Mouse (Mus musculus) erythroblast, embryonic 14.5 days (primary cell): ENCODE results near the gene Fbxo46. TPM values are rescaled to one million over a fixed set of nuclear protein-coding genes. Genes with fewer than 3 reads are reported as not detected.

Source experiments
- H3K27me3 ChIP-seq: 2 replicates; pipeline ENCODE4 v1.6.1; 2012; ENCODE audit warnings: inconsistent platforms; ENCODE audit not compliant: control insufficient read depth
- H3K36me3 ChIP-seq: 2 replicates; pipeline ENCODE4 v1.6.1; 2012; ENCODE audit warnings: mild to moderate bottlenecking, inconsistent platforms; ENCODE audit not compliant: control insufficient read depth
- H3K4me1 ChIP-seq: 2 replicates; pipeline ENCODE4 v1.6.1; 2012; ENCODE audit warnings: inconsistent platforms; ENCODE audit not compliant: control insufficient read depth
- H3K4me3 ChIP-seq: replicated peaks from 2 replicates; pipeline ENCODE3; 2012; ENCODE audit warnings: moderate library complexity, mild to moderate bottlenecking, inconsistent platforms
- H3K9me3 ChIP-seq: 2 replicates; pipeline ENCODE4 v1.6.1; 2012; ENCODE audit warnings: low read length, inconsistent platforms, mixed read lengths; ENCODE audit not compliant: control insufficient read depth
- GATA1 ChIP-seq: IDR thresholded peaks from 2 replicates; pipeline ENCODE4 v1.6.1; 2012; ENCODE audit warnings: low read length, inconsistent platforms, mixed read lengths
- TAL1 ChIP-seq: IDR thresholded peaks from 3 replicates; pipeline ENCODE4 v1.6.1; 2012; ENCODE audit warnings: low read length, inconsistent platforms, mixed read lengths
- polyA plus RNA-seq: library from polyadenylated mRNA; stranded (reverse); fragments of >175 nt; gene quantifications from 2 replicates; pipeline ENCODE4 v1.2.3, GENCODE M21; 2012

The Fbxo46 gene
- polyA plus RNA-seq, 1 experiment = 1.9 TPM

DNA sequence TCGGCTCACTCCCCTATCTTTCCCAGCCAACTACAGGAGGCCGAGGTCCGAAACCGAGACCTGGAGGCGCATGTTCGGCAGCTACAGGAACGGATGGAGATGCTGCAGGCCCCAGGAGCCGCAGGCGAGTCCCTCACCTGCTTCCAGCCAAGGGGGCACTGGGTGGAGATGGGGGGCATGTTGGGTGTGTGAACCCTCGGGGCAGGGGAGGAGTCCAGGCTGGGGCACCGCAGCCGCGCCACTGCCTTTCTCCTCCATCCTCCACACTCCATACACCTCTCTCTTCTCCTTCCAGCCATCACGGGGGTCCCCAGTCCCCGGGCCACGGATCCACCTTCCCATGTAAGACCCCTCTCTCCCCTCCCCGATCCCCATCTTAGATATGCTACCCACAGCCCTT lies 27.7 kb upstream of the Fbxo46 start:
- peaks cover 45% of the 10 kb centered on the region for H3K27me3 ChIP-seq
- H3K36me3 ChIP-seq = peaks cover 14% of the 10 kb centered on the region
- peaks cover 69% of the 10 kb centered on the region for H3K4me1 ChIP-seq
- no peaks in the 10 kb centered on the region for H3K9me3 ChIP-seq
- TF ChIP-seq GATA1 (no peak), TAL1 (no peak)
- no peak overlapping the region for H3K4me3 ChIP-seq

DNA sequence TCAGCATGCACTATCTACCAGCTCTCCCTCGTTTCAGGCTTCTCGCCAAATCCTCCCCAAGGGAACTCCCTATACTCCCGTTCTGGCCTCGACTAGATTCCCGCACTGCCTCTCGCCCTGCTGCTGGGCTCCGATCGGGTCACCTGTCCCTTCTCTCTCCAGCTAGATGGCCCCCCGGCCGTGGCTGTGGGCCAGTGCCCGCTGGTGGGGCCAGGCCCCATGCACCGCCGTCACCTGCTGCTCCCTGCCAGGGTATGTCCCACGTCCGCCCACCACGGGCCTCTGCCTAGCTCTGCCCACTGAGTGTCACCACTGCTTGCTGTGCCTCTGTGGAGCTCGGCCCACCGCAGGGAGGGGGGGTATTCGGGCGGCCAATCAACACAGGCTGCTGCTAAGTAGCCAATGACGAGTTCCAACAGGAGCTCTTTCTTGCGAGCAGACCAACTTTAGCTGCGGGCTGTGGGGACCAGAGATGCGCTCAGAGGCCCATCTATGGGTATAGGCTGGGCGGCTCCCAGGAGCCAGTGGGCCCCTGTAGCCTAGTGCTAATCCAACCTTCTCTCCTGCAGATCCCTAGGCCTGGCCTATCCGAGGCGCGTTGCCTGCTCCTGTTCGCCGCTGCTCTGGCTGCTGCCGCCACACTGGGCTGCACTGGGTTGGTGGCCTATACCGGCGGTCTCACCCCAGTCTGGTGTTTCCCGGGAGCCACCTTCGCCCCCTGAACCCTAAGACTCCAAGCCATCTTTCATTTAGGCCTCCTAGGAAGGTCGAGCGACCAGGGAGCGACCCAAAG lies 27.1 kb upstream of the Fbxo46 start:
- Histone ChIP-seq H3K36me3 (peaks cover 11% of the 10 kb centered on the region), H3K9me3 (no peaks in the 10 kb centered on the region), H3K4me3 (peak overlapping the region; percentile 74), H3K27me3 (peaks cover 52% of the 10 kb centered on the region), H3K4me1 (peaks cover 69% of the 10 kb centered on the region)
- TF ChIP-seq GATA1 (no peak), TAL1 (no peak)

DNA sequence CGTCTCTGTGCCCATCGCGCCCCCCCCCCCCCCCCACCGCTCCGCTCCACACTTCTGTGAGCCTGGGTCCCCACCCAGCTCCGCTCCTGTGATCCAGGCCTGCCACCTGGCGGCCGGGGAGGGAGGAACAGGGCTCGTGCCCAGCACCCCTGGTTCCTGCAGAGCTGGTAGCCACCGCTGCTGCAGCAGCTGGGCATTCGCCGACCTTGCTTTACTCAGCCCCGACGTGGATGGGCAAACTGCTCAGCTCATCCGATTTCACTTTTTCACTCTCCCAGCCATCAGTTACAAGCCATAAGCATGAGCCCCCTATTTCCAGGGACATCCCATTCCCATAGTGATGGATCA lies 26.5 kb upstream of the Fbxo46 start:
- peaks cover 66% of the 10 kb centered on the region for H3K4me1 ChIP-seq

DNA sequence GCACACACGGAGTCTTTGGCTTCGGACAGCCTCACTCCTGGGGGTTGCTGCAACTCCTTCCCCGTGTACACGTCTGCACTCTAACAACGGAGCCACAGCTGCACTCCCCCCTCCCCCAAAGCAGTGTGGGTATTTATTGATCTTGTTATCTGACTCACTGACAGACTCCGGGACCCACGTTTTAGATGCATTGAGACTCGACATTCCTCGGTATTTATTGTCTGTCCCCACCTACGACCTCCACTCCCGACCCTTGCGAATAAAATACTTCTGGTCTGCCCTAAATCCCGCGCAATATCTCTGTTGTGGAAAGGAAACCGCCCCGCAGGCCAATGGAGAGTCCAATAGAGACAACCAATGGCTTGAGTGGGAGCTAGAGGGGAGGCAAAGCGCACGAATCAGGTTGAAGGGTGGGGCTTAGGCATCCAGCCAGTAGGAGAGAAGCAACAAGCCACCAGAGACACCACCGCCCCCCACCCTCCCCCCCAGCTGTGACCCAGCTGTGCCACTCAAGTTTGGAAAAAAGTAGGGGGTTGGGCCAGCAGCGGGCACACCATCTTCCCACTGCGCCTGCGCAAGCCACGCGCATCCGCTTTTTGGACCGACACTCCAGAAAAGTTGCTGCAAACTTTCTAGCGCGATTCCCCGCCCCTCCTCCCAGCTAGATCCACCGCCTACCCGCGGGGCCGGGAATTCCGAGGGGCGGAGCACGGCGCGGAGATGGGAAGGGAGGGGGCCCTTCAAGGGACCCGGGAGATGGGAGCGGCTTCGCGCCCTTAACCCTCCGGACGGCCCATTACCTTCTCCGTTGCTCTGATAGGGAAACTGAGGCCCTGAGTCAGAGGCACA lies 25.9 kb upstream of the Fbxo46 start:
- peaks cover 58% of the 10 kb centered on the region for H3K27me3 ChIP-seq
- TF ChIP-seq TAL1 (no peak), GATA1 (no peak)
- H3K36me3 ChIP-seq = peaks cover 5% of the 10 kb centered on the region
- no peaks in the 10 kb centered on the region for H3K9me3 ChIP-seq
- H3K4me3 ChIP-seq = peak overlapping the region; percentile 74
- peaks cover 60% of the 10 kb centered on the region for H3K4me1 ChIP-seq

More for the DNA sequence above, 26.5 kb upstream of the Fbxo46 start:
- H3K9me3 ChIP-seq = no peaks in the 10 kb centered on the region
- H3K36me3 ChIP-seq = peaks cover 6% of the 10 kb centered on the region
- peak overlapping the region; percentile 74 for H3K4me3 ChIP-seq
- H3K27me3 ChIP-seq = peaks cover 57% of the 10 kb centered on the region
- TF ChIP-seq GATA1 = no peak
- TF ChIP-seq TAL1 = no peak

DNA sequence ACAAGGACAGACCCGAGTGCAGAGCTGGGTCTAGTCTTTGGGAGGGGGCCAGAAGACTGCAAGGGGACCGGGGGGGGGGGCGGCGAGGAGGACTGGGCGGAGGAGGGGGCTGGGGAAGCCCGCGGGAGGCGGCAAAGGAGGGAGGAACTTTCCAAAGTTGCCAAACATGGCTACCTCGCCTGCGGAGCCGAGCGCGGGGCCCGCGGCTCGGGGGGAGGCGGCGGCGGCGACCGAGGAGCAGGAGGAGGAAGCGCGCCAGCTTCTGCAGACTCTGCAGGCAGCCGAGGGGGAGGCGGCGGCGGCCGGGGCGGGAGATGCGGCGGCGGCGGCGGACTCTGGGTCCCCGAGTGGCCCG lies 25.2 kb upstream of the Fbxo46 start, which contains the start of gene Six5:
Gene Six5 (plus strand): TSS at position 124 of the 355 bp plus-strand sequence.
- peak within 1 kb of the TSS; percentile 74 for H3K4me3 ChIP-seq
- TF ChIP-seq TAL1 (no peak), GATA1 (no peak)
- H3K9me3 ChIP-seq = no peaks in the 10 kb centered on the region
- H3K36me3 ChIP-seq = peaks cover 5% of the 10 kb centered on the region
- H3K4me1 ChIP-seq = peaks cover 58% of the 10 kb centered on the region
- peaks cover 61% of the 10 kb centered on the region for H3K27me3 ChIP-seq

DNA sequence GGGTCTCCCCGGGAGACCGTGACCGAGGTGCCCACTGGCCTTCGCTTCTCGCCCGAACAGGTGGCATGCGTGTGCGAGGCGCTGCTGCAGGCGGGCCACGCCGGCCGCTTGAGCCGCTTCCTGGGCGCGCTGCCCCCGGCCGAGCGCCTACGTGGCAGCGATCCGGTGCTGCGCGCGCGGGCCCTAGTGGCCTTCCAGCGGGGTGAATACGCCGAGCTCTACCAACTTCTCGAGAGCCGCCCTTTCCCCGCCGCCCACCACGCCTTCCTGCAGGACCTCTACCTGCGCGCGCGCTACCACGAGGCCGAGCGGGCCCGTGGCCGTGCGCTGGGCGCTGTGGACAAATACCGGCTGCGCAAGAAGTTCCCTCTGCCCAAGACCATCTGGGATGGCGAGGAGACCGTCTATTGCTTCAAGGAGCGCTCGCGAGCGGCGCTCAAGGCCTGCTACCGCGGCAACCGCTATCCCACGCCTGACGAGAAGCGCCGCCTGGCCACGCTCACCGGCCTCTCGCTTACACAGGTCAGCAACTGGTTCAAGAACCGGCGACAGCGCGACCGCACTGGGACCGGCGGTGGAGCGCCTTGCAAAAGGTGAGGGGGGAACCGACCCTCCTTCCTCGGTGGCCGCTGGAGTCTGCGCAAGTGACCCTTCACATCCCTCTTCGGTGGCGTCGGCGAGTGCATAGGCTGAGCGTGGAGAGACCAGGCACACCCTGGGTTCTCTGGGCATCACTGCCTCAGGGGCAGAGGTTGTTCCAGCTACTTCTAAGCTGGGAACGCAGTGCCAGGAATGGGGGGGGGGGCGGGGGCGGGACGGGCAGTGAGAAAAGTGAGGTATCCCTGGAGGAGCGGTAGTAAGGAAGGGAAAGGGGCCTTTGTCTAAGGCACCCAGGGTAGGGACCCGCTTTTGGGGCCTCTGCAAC lies 24.6 kb upstream of the Fbxo46 start:
- Histone ChIP-seq H3K27me3 (peaks cover 61% of the 10 kb centered on the region), H3K4me1 (peaks cover 58% of the 10 kb centered on the region)
- no peak for TF ChIP-seq TAL1
- no peak for TF ChIP-seq GATA1

DNA sequence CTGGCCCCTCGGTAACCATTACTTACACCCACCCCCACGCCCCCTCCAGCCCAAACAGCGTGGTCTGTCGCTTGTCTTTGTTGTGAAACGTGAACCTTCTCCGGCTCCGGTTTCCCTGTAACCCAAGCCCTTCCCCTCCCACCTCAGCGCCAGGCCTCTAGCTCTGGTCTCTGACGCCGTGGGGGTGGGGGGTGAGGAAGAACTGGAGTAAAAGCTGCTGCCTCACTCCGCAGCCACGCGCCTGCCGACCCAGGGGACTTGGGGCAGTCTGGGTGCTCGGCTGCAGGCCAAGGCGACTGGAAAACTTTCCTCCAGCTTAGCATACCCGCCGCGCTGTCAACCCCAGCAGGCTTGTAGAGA lies 23.9 kb upstream of the Fbxo46 start:
- H3K4me1 ChIP-seq = peaks cover 58% of the 10 kb centered on the region
- peaks cover 61% of the 10 kb centered on the region for H3K27me3 ChIP-seq

More for the DNA sequence above, 24.6 kb upstream of the Fbxo46 start:
- H3K4me3 ChIP-seq = peak overlapping the region; percentile 74
- peaks cover 5% of the 10 kb centered on the region for H3K36me3 ChIP-seq
- no peaks in the 10 kb centered on the region for H3K9me3 ChIP-seq

DNA sequence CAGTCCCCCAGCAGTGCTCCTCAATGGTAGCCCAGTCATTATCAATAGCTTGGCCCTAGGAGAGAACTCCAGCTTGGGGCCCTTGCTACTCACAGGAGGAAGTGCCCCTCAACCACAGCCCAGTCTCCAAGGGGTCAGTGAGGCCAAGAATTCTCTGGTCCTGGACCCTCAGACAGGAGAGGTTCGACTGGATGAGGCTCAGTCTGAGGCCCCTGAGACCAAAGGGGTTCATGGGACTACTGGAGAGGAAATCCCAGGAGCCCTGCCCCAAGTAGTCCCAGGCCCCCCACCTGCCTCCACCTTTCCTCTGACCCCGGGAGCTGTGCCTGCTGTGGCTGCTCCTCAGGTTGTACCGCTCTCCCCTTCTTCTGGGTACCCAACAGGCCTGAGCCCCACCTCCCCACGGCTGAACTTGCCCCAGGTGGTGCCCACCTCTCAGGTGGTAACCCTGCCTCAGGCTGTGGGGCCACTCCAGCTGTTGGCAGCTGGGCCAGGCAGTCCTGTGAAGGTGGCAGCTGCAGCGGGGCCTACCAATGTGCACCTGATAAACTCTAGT lies 23.2 kb upstream of the Fbxo46 start:
- Histone ChIP-seq H3K4me3 (no peak overlapping the region), H3K9me3 (no peaks in the 10 kb centered on the region), H3K4me1 (peaks cover 58% of the 10 kb centered on the region), H3K36me3 (peaks cover 3% of the 10 kb centered on the region; the same call in 1 of the 2 replicates), H3K27me3 (peaks cover 57% of the 10 kb centered on the region)
- TF ChIP-seq GATA1 (no peak), TAL1 (no peak)

More for the DNA sequence above, 23.9 kb upstream of the Fbxo46 start:
- H3K9me3 ChIP-seq = no peaks in the 10 kb centered on the region
- TF ChIP-seq TAL1 = no peak
- TF ChIP-seq GATA1 = no peak
- peak overlapping the region; percentile 74 for H3K4me3 ChIP-seq
- peaks cover 3% of the 10 kb centered on the region for H3K36me3 ChIP-seq
